16 mouse cellular contexts compared by ENCODE assay signal in the genomic region with DNA sequence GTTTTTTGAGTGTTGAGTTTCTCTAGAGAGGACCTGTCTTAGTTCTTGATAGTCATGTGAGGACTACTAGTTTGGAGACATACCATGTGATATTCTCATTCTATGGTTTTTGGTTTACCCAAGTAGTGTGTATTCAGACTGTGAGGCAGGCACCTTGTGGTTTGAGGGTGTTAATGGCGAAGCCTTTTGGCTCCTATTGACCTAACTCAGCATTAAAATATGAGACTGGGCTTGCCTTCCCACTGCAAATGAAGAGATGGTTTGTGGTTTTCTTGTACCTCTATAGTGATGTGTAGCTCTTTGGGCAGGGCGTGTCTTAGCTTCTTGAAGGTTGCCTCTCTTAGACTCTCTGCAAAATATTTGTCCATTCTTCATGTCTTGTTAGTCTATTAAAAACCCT.
"Had no signal": no experiment of that assay in that cellular context is flagged by ENCODE, and none has a peak within 500 bp of the region (broad histone marks: within the 10 kb centered on the region; RNA-seq: fewer than 3 reads in every experiment).

No protein-coding gene starts in this region.

- H3K4me3 ChIP-seq: left cerebral cortex, adult 2 months; liver, embryonic 13.5 days; midbrain, embryonic 12.5 days; midbrain, embryonic 15.5 days had no signal

- H3K4me2 ChIP-seq: liver, embryonic 13.5 days; lung, embryonic 14.5 days; midbrain, embryonic 12.5 days; midbrain, embryonic 15.5 days had no signal

- ATAC-seq: midbrain, embryonic 15.5 days had no signal

- H3K4me1 ChIP-seq: liver, embryonic 13.5 days; midbrain, embryonic 12.5 days; midbrain, embryonic 15.5 days had no signal

- H3K27ac ChIP-seq: left cerebral cortex, adult 2 months; liver, embryonic 13.5 days; macrophage; midbrain, embryonic 12.5 days; midbrain, embryonic 15.5 days; stomach, postnatal 0 days had no signal

- H3K36me3 ChIP-seq: liver, embryonic 13.5 days; midbrain, embryonic 12.5 days; midbrain, embryonic 15.5 days had no signal

- H3K9me3 ChIP-seq: liver, embryonic 13.5 days; midbrain, embryonic 12.5 days; midbrain, embryonic 15.5 days had no signal

- DNase-seq: kidney, adult 11 months; kidney, adult 9 months; kidney, postnatal 14 days; kidney, postnatal 4 days; layer of hippocampus, postnatal 36 days; liver, embryonic 13.5 days; lung, embryonic 14.5 days; lung, postnatal 14 days; thymus, adult 2 months; thymus, postnatal 14 days; thymus, postnatal 4 days had no signal

- H3K27me3 ChIP-seq: liver, embryonic 13.5 days had no signal

- H3K9ac ChIP-seq: liver, embryonic 13.5 days; lung, embryonic 14.5 days; midbrain, embryonic 12.5 days; midbrain, embryonic 15.5 days had no signal
